ENCODE assay signal across 9 mouse cellular contexts in the genomic region with DNA sequence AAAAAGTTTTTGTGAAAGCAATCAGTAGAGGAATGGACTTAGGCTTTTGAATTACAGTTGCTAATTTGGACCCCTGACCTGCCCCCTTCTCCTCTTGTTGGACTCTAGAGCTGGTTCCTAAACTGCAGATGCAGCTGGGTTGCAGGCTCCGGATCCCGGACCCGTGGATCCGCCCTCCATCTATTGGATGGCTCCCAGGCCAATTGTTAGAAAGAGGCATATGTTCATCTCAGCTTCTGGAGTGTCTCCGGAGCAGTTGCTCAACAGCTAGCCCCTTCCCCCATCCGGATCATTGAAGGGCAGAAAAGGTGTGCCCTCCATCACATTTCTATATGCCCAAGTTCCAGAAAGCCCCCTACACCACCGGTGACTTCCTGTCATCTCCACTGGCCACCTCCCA. TPM values are rescaled to one million over a fixed set of nuclear protein-coding genes. Genes with fewer than 3 reads are reported as not detected.
DNase-seq lines count a peak whose midpoint lies in the region; ATAC-seq lines count a peak whose summit lies in the region.
"Had no signal": no experiment of that assay in that cellular context is flagged by ENCODE, and none has a peak within 500 bp of the region (broad histone marks: within the 10 kb centered on the region; RNA-seq: fewer than 3 reads in every experiment).

No protein-coding gene starts in this region.

- ATAC-seq in heart, embryonic 14.5 days (ENCODE audit: insufficient number of reproducible peaks, insufficient read depth, low FRiP score, low read depth) = no peak
- ATAC-seq in forebrain, embryonic 13.5 days = no peak
- no peak for ATAC-seq in midbrain, embryonic 13.5 days
- no peak for ATAC-seq in erythroblast, adult 5-6 weeks (replicated peaks; ENCODE audit: low FRiP score, poor library complexity, severe bottlenecking)

- H3K27ac ChIP-seq in heart, embryonic 14.5 days (replicated peaks in 1 of 2; ENCODE audit: control insufficient read depth in 1 of 2, insufficient read depth in 1 of 2, low read depth in 2 of 2, low read length in 2 of 2) = no peak overlapping the region
- H3K27ac ChIP-seq in forebrain, embryonic 13.5 days = no peak overlapping the region
- H3K27ac ChIP-seq in midbrain, embryonic 13.5 days = no peak overlapping the region

- H3K9ac ChIP-seq in heart, embryonic 14.5 days (ENCODE audit: low read length) = no peak overlapping the region
- no peak overlapping the region for H3K9ac ChIP-seq in forebrain, embryonic 13.5 days
- H3K9ac ChIP-seq in midbrain, embryonic 13.5 days (replicated peaks) = no peak overlapping the region

- 0 out of 2 replicates have a peak, but pooled peaks cover 3% of the 10 kb centered on the region for H3K9me3 ChIP-seq in heart, embryonic 14.5 days (ENCODE audit: control insufficient read depth, low read length)
- no peaks in the 10 kb centered on the region for H3K9me3 ChIP-seq in forebrain, embryonic 13.5 days (replicated peaks)
- no peaks in the 10 kb centered on the region for H3K9me3 ChIP-seq in midbrain, embryonic 13.5 days
- H3K9me3 ChIP-seq: G1E had no signal

- WGBS in heart, embryonic 14.5 days = 29% methylated on average over 7 of the region's 7 CpGs
- 17% methylated on average over 7 of the region's 7 CpGs for WGBS in forebrain, embryonic 13.5 days
- WGBS in midbrain, embryonic 13.5 days = 15% methylated on average over 7 of the region's 7 CpGs

- H3K27me3 ChIP-seq in heart, embryonic 14.5 days (ENCODE audit: control insufficient read depth, insufficient read depth, low read length) = peaks cover 10% of the 10 kb centered on the region; the same call in 1 of the 2 replicates
- peaks cover 40% of the 10 kb centered on the region for H3K27me3 ChIP-seq in forebrain, embryonic 13.5 days
- H3K27me3 ChIP-seq in midbrain, embryonic 13.5 days = peaks cover 48% of the 10 kb centered on the region

- no peaks in the 10 kb centered on the region for H3K36me3 ChIP-seq in heart, embryonic 14.5 days (ENCODE audit: control insufficient read depth, insufficient read depth, low read length)
- H3K36me3 ChIP-seq in forebrain, embryonic 13.5 days (ENCODE audit: poor library complexity, severe bottlenecking) = no peaks in the 10 kb centered on the region
- H3K36me3 ChIP-seq in midbrain, embryonic 13.5 days = no peaks in the 10 kb centered on the region
- H3K36me3 ChIP-seq: G1E had no signal

- peak overlapping the region; percentile 69 for H3K4me2 ChIP-seq in heart, embryonic 14.5 days (ENCODE audit: low read length)
- H3K4me2 ChIP-seq in forebrain, embryonic 13.5 days = peak overlapping the region; percentile 87
- peak overlapping the region; percentile 83 for H3K4me2 ChIP-seq in midbrain, embryonic 13.5 days (replicated peaks)

- H3K4me3 ChIP-seq in heart, embryonic 14.5 days (ENCODE audit: control insufficient read depth in 1 of 2, insufficient read depth in 1 of 2, low read depth in 1 of 2, low read length in 2 of 2) = peak overlapping the region; percentile 2 to 9; a peak in 3 of 4 replicates
- H3K4me3 ChIP-seq in forebrain, embryonic 13.5 days = peak overlapping the region; percentile 4; the same call in 1 of the 2 replicates
- peak overlapping the region; percentile 29 for H3K4me3 ChIP-seq in midbrain, embryonic 13.5 days (replicated peaks)

- no peak for DNase-seq in heart, adult 9 months (ENCODE audit: low spot score in 2 of 2)
- peak; percentile 53 for DNase-seq in brain, adult 2 months (ENCODE audit: low read depth, low spot score)
- DNase-seq in layer of hippocampus, postnatal 10 days (ENCODE audit: low spot score in 2 of 2) = peak; percentile 21 to 42
- no peak for DNase-seq in T-cell, adult 2 months (ENCODE audit: low spot score)

- no peaks in the 10 kb centered on the region for H3K4me1 ChIP-seq in heart, embryonic 14.5 days (ENCODE audit: control insufficient read depth in 2 of 2, insufficient read depth in 2 of 2, low read length in 2 of 2)
- H3K4me1 ChIP-seq in forebrain, embryonic 13.5 days = peaks cover 5% of the 10 kb centered on the region
- peaks cover 10% of the 10 kb centered on the region for H3K4me1 ChIP-seq in midbrain, embryonic 13.5 days (replicated peaks)

RNA-seq across cellular contexts. Expression of a gene that starts 1.9 kb away (rescaled TPM):
- polyA plus RNA-seq in heart, embryonic 14.5 days (2014; fragmentation: Nextera tagmentation; extraction: Ambion mirVana) = 539 and 602 TPM in 2 replicates
- polyA plus RNA-seq in forebrain, embryonic 13.5 days (2015; fragmentation: Nextera tagmentation; extraction: Ambion mirVana) = 8.2 and 8.5 TPM in 2 replicates
- total RNA-seq in layer of hippocampus, postnatal 10 days (2021) = 1 to 10 TPM; 3.1 to 3.2 TPM
- 8.5 and 11.0 TPM in 2 replicates for polyA plus RNA-seq in midbrain, embryonic 13.5 days (2015; fragmentation: Nextera tagmentation; extraction: Ambion mirVana)
- not detected in 2 replicates for total RNA-seq in erythroblast, adult 5-6 weeks (2015; ENCODE audit: low replicate concordance)
- total RNA-seq in erythroblast, adult 5-6 weeks (2017; ENCODE audit: low replicate concordance) = not detected in 2 replicates

Comparison
In these comparisons a context has a peak if more than half of its experiments do, and no peak if none do; other contexts are left out.
1. DNase-seq: peak in brain, adult 2 months (single experiment) and layer of hippocampus, postnatal 10 days (2 of 2); none in heart, adult 9 months (0 of 2) and T-cell, adult 2 months (single experiment).
2. RNA of a gene that starts 1.9 kb away (polyA plus RNA-seq): 539 to 602 TPM in heart, embryonic 14.5 days; 8.5 to 11.0 TPM in midbrain, embryonic 13.5 days and 8.2 to 8.5 TPM in forebrain, embryonic 13.5 days; every median in the first group is over 10 times any median in the second.
3. Peak in every context shown above with its lines, with median percentiles within 50 percentile points of each other: H3K4me2 ChIP-seq and H3K4me3 ChIP-seq.